Mouse (Mus musculus): ENCODE data around the gene Gdf9.
"Not testable (repeated sequence)": the region's sequence is repeated elsewhere in the genome, so short reads cannot be mapped to it uniquely, and the experiment has no call there.

DNA sequence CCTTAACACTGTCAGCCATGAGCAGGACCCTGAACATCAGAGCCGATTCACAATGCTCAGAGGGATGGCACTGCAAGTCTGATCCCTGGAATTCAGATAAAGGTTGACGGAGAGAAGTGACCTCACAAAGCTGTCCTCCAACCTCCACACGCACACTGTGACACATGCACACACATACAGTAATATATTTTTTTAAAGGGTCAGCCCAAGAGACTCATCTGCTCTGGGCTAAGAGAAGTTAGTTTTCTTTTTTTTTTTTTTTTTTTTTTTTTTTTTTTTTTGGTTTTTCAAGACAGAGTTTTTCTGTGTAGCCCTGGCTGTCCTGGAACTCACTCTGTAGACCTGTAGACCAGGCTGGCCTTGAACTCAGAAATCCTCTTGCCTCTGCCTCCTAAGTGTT lies 3.9 kb upstream of the Gdf9 start:
- TF ChIP-seq GATA1 (IDR thresholded peaks at IDR 0.05; ENCODE audit: borderline replicate concordance, low read length); FLI1 (IDR thresholded peaks at IDR 0.05; ENCODE audit: low read length): not testable (repeated sequence)
